Mouse (Mus musculus): ENCODE data around the gene Cdh12.
"Not testable (repeated sequence)": the region's sequence is repeated elsewhere in the genome, so short reads cannot be mapped to it uniquely, and the experiment has no call there.

The Cdh12 gene

DNA sequence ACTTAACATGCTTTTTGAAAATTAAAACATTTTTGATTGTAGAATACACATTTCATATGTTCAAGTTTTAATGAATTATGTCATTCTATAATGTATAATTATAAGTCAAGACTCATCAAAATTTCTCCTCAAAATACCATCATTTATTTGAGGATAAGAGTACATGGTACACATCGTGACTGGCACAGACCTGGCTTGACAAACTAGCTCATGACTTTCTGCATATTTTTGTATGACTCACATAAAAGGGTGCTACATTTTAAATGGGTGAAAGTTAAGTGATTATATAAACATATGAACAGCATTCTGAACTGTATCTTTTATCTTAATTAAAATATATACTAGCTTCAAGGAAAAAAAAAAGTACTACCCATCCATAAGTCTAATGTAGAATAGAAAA is 643.8 kb downstream of the Cdh12 start:
- Histone ChIP-seq H3K36me3 (ENCODE audit: control insufficient read depth, insufficient read depth, low read length, poor library complexity, severe bottlenecking) (no peaks in the 10 kb centered on the region), H3K27me3 (ENCODE audit: control insufficient read depth, insufficient read depth, low read length, poor library complexity, severe bottlenecking) (no peaks in the 10 kb centered on the region)
- no peak for DNase-seq (ENCODE audit: low read depth, low spot score)

DNA sequence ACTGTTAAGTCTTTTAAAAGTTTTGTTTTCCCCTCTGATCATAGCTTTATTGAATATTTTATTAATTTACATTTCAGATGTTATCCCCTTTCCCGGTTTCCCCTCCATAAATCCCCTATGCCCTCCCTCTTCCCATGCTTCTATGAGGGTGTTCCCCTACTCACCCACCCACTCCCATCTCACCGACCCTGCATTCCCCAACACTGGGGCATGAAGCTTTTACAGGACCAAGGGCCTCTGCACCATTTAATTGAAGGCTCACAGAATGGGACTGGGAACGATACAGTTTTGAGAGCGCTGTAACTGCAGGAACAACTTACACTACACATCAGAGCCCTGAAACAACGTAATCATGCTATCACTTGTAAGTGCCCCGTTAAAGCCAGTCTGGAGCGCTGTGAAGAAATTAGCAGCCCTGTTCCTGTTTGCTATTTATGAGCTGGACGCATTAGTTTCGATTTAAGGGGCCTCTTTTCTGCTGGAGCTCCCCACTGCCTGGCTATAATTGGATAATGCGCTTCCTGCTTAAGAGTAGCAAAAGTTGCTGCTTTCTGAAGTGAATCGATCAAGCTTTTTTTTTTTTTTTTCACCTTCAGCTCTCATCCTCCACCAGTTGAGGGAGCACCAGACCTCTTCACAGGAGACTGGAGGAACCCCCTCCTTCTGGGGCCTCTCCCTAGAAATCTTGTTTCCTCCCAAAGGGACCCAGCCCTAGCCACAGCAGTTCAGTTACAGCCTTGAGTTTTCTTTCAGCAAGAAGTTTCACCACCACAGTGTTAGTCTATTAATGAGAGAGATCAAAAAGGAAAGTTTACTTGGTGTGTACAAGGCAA is 660.2 kb downstream of the Cdh12 start:
- H3K27me3 ChIP-seq (ENCODE audit: control insufficient read depth, insufficient read depth, low read length, poor library complexity, severe bottlenecking) = no peaks in the 10 kb centered on the region
- no peak for DNase-seq (ENCODE audit: low read depth, low spot score)
- no peaks in the 10 kb centered on the region for H3K36me3 ChIP-seq (ENCODE audit: control insufficient read depth, insufficient read depth, low read length, poor library complexity, severe bottlenecking)

DNA sequence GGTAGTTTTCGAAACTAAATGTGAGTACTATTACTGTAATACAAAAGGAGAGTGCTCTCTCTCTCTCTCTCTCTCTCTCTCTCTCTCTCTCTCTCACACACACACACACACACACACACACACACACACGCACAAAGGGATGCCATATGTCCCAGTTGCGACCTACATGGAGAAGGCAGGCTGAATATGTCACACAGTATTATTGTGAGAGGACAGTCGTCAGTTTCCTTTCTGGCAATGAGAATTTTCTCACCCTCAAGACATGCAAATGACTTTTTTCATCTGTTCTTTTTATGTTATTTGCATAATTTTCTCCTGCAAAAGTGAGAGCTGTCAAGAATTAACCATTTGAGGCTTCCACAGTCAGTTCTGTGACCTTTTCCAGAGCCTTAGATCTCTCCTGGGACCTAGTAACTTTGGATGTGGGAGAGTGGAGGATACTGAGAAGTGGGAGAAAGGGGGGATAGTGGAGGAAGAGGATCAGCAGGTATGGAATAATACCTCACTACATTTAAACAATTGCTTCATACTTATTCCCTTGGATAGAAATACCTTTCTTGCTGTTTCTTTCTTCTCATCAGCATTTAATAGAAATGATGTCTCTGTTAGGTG is 660.9 kb downstream of the Cdh12 start:
- Histone ChIP-seq H3K27me3 (ENCODE audit: control insufficient read depth, insufficient read depth, low read length, poor library complexity, severe bottlenecking) (no peaks in the 10 kb centered on the region), H3K36me3 (ENCODE audit: control insufficient read depth, insufficient read depth, low read length, poor library complexity, severe bottlenecking) (no peaks in the 10 kb centered on the region)
- no peak for DNase-seq (ENCODE audit: low read depth, low spot score)

DNA sequence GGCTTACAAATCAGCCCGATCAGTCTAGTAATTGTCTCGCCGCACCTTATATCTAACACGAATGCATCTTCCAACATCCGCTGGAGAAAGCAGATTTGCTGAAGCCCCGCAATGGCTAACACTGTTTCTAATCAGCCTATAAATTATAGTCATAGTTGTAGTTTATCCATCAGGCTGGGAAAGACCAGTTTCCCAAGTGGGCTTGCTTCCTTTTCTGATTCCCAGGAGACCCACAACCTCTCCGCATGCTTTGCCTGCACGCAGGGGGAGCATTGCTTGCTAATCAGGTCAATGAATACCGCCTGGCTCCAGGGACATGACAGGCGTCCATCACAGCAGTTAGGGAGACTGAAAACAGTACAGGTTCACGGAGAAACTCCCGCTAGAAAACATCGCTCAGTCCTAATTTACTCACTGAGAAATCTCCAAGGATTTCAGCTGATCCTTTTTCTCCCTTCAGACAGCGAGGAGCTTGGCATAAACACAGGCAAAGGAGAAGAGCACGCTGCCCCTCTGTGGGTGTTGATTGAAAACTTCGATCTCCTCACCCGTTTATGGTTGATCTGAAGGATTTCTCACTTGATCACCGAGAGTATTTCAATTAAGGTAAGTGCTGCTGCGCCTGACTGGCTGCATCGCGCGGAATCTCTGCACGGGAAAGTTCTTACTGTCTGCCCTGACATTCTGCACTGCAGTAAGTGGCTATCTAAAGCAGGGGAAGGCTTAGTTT is 662.0 kb downstream of the Cdh12 start:
- H3K36me3 ChIP-seq (ENCODE audit: control insufficient read depth, insufficient read depth, low read length, poor library complexity, severe bottlenecking) = no peaks in the 10 kb centered on the region
- no peak for DNase-seq (ENCODE audit: low read depth, low spot score)
- H3K27me3 ChIP-seq (ENCODE audit: control insufficient read depth, insufficient read depth, low read length, poor library complexity, severe bottlenecking) = no peaks in the 10 kb centered on the region

DNA sequence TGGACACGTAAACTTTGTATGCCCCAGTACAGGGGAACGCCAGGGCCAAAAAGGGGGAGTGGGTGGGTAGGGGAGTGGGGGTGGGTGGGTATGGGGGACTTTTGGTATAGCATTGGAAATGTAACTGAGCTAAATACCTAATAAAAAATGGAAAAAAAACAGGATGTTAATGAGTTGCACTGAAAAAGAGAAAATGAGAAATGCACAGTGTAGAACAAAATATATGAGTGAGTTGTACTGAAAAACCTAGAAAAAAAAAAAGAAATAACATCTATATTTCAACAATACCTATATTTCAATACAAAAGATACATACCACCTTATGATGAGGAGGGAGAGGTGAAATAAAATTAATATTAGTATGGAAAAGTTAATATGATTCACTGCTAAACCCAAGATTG is 665.7 kb downstream of the Cdh12 start:
- DNase-seq (ENCODE audit: low read depth, low spot score) = peak; percentile 21
- H3K36me3 ChIP-seq (ENCODE audit: control insufficient read depth, insufficient read depth, low read length, poor library complexity, severe bottlenecking); H3K27me3 ChIP-seq (ENCODE audit: control insufficient read depth, insufficient read depth, low read length, poor library complexity, severe bottlenecking): not testable (repeated sequence)

DNA sequence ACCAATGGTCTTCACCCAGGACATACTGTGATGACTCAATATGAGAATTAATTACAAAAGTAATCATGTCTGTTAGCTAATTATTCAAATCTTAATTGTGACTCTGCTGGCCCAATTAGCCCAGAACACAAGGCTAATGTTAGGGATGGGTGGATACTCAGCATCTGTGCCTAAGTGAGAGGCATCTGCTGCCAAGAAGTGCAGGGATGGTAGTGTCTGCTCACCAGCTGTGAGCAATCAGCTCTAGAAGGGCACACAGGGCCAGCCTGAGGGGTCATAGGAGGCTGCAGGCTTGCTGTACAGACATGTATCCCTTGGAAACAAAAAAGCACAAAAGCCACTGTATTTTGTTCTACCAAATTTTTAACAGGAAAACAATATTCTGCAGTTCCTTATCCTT is 681.6 kb downstream of the Cdh12 start:
- no peak for DNase-seq (ENCODE audit: low read depth, low spot score)
- Histone ChIP-seq H3K36me3 (ENCODE audit: control insufficient read depth, insufficient read depth, low read length, poor library complexity, severe bottlenecking) (no peaks in the 10 kb centered on the region), H3K27me3 (ENCODE audit: control insufficient read depth, insufficient read depth, low read length, poor library complexity, severe bottlenecking) (no peaks in the 10 kb centered on the region)

DNA sequence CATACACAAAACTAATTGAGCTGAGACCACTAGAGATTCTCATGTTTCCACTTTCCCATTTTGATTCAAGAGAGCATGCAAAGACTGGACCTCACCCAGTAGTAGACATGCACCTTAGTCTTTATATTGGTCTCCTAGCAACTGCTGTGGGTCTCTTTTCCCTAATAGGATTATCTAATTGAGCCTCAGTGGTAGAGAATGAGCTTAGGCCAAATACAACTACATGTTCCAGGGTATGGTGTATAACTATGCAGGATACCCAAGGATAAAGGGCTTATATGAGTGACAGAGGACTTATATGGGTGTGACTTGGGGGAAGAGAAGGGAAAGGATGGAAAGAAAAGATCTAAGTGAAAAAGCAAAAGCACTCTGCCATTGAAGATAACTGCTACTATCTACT is 683.9 kb downstream of the Cdh12 start:
- no peaks in the 10 kb centered on the region for H3K36me3 ChIP-seq (ENCODE audit: control insufficient read depth, insufficient read depth, low read length, poor library complexity, severe bottlenecking)
- no peak for DNase-seq (ENCODE audit: low read depth, low spot score)
- no peaks in the 10 kb centered on the region for H3K27me3 ChIP-seq (ENCODE audit: control insufficient read depth, insufficient read depth, low read length, poor library complexity, severe bottlenecking)

DNA sequence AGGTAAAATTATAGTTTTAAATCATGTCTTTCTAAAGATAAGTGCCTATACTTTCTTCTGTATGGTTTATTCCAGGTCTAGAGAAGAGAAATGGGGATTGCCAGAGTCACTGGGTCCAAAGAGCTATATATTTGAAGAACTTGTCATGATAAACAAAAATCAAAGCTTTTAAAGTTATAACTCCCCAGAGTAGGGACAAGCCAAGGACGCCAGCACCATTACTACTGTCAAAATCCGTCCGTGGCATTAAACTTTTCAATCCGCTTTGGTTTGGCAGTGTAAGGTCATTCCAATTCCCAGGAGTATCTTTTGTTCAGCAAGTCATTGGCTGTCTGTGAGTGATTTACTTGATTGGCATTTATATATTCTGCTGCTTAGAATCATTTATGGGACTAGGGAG is 697.8 kb downstream of the Cdh12 start:
- Histone ChIP-seq H3K36me3 (ENCODE audit: control insufficient read depth, insufficient read depth, low read length, poor library complexity, severe bottlenecking) (no peaks in the 10 kb centered on the region), H3K27me3 (ENCODE audit: control insufficient read depth, insufficient read depth, low read length, poor library complexity, severe bottlenecking) (no peaks in the 10 kb centered on the region)
- no peak for DNase-seq (ENCODE audit: low read depth, low spot score)

DNA sequence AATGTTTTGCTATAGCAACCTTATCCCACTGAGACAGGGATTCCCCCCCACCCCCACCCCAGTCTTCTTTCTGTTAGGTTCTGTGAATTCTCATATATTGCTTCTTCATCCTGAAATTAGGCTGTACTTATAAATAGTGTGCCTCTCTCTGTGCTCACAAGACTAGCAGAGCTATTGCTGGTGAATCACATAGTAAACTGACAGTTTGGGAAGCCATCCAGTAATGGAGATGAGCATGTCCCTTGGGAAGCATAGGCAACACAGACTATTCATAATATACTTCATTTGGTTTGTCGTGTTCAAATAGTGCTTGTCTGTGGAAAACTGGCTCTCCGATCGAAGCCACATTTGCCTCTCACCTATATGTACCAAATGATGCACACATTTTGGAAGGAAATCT is 704.5 kb downstream of the Cdh12 start:
- H3K36me3 ChIP-seq (ENCODE audit: control insufficient read depth, insufficient read depth, low read length, poor library complexity, severe bottlenecking) = no peaks in the 10 kb centered on the region
- H3K27me3 ChIP-seq (ENCODE audit: control insufficient read depth, insufficient read depth, low read length, poor library complexity, severe bottlenecking) = no peaks in the 10 kb centered on the region
- DNase-seq (ENCODE audit: low read depth, low spot score) = no peak

DNA sequence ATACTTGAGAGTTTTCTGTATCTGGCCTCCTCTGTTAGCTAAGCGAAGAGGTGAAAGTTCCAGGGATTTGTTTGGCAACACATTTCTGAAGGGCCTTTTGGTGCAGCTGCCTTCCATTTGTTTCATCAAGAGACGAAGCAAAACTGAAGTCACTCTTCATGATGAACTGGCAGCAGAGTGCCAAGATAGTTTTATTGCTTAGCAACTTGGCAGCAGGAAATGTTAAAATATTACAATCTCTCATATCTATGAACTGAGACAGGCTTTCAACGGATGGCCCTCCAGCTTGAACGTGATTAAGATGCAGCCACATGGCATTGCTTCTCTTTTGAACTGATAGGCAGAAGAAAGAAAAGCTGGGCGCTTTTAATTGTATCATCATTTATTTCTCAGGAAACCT is 730.7 kb downstream of the Cdh12 start:
- no peaks in the 10 kb centered on the region for H3K36me3 ChIP-seq (ENCODE audit: control insufficient read depth, insufficient read depth, low read length, poor library complexity, severe bottlenecking)
- DNase-seq (ENCODE audit: low read depth, low spot score) = no peak
- H3K27me3 ChIP-seq (ENCODE audit: control insufficient read depth, insufficient read depth, low read length, poor library complexity, severe bottlenecking) = no peaks in the 10 kb centered on the region

DNA sequence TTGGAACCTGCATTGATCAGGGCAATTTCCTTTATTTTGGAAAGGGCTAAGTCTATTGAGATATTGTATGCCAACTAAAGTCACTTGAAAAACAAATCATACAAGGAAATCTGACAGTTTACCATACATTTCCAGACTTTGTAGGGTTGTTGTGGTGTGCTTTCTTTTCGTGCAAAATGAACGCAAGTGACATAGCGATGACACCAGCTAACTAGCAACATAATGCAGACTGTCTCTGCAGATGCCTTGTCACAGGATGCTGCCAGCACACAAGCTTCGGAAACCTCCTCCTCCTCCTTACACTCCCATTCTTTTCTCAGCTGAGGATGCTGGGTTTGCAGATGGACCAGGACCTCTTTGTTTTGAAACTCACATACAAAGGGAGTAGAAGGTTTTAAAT is 731.1 kb downstream of the Cdh12 start:
- DNase-seq (ENCODE audit: low read depth, low spot score) = no peak
- no peaks in the 10 kb centered on the region for H3K36me3 ChIP-seq (ENCODE audit: control insufficient read depth, insufficient read depth, low read length, poor library complexity, severe bottlenecking)
- H3K27me3 ChIP-seq (ENCODE audit: control insufficient read depth, insufficient read depth, low read length, poor library complexity, severe bottlenecking) = no peaks in the 10 kb centered on the region

DNA sequence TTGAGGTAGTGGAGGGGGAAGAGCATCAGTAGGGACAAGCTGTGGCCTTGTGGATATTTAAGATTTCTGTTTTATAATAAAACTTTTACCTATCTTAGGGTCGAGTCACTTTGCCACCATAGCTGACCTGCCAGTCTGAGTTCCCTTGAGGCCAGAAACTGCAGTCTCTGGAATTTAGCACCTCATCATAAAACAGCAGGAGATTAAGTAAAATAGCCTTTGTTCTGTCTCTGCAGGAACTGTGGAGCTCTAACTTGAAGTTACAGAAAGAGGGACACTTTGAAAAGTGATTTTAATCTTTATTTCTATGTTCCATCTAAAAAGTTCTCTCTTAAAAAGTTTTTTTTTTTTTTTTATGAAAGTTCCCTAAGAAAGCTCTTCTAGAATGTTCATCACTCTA is 736.7 kb downstream of the Cdh12 start:
- H3K27me3 ChIP-seq (ENCODE audit: control insufficient read depth, insufficient read depth, low read length, poor library complexity, severe bottlenecking) = no peaks in the 10 kb centered on the region
- no peak for DNase-seq (ENCODE audit: low read depth, low spot score)
- no peaks in the 10 kb centered on the region for H3K36me3 ChIP-seq (ENCODE audit: control insufficient read depth, insufficient read depth, low read length, poor library complexity, severe bottlenecking)

DNA sequence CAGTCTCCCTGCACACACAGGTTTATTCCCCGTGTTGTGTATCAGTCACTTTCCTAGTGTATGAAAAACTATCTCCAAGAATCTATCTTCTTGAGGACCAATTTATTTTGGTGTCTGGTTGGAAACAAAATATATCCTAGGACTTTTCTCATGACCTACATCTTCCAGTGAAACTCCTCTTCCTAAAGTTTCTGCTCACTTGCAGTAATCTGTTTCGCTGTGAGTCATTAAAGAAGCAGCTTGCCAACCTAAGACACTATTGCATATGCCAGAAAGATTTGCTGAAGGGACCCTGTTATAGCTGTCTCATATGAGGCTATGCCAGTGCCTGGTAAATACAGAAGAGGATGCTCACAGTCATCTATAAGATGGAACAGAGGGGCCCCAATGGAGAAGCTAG is 761.0 kb downstream of the Cdh12 start:
- H3K27me3 ChIP-seq (ENCODE audit: control insufficient read depth, insufficient read depth, low read length, poor library complexity, severe bottlenecking); DNase-seq (ENCODE audit: low read depth, low spot score); H3K36me3 ChIP-seq (ENCODE audit: control insufficient read depth, insufficient read depth, low read length, poor library complexity, severe bottlenecking): not testable (repeated sequence)

DNA sequence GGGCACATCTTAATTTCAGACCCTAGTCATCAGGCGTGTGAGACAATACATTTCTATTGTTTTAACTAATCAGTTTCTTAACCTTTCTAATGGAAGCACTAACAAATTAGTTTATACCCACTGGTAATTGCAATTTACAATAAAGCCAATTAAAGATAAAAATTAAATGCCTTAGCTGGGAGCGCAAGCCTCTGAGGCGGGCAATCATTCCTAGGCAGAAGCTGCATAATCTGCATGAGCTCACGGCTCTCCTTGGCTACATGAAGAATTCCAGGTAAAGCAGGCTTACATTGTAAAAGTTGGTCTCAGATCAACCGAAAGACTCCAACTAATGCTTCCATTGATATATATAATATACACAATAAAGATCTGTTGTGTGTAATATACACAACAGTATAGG is 773.9 kb downstream of the Cdh12 start:
- no peak for DNase-seq (ENCODE audit: low read depth, low spot score)
- Histone ChIP-seq H3K27me3 (ENCODE audit: control insufficient read depth, insufficient read depth, low read length, poor library complexity, severe bottlenecking) (no peaks in the 10 kb centered on the region), H3K36me3 (ENCODE audit: control insufficient read depth, insufficient read depth, low read length, poor library complexity, severe bottlenecking) (no peaks in the 10 kb centered on the region)

DNA sequence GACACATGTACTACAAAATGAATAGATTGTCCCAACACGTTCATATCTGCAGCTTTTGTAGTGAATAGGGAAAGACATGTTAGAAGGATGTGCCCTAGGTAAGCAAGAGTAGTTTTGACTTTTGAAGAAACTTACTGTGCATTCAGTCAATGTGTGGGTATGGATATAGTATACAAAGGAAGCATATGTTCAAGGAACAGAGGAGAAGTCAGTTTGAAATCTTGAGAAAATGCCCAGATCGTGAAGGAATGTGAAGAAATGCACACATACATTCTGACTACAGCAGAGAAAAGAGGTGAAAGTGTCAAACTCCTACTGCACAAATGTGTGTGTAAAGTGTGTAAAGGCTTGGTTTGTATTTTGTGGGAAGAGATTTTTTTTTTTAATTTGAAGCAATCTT is 812.3 kb downstream of the Cdh12 start:
- H3K27me3 ChIP-seq (ENCODE audit: control insufficient read depth, insufficient read depth, low read length, poor library complexity, severe bottlenecking) = no peaks in the 10 kb centered on the region
- no peak for DNase-seq (ENCODE audit: low read depth, low spot score)

More for the DNA sequence above, 812.3 kb downstream of the Cdh12 start:
- no peaks in the 10 kb centered on the region for H3K36me3 ChIP-seq (ENCODE audit: control insufficient read depth, insufficient read depth, low read length, poor library complexity, severe bottlenecking)

All from splenic B cell, adult 2 months (primary cell).